Mouse (Mus musculus) ES-Bruce4 (cell line): ENCODE results near the gene Acp7. TPM values are rescaled to one million over a fixed set of nuclear protein-coding genes. Genes with fewer than 3 reads are reported as not detected.
A peak's percentile ranks its signal among the peaks of the same experiment; 100 is the strongest.
"Not testable (repeated sequence)": the region's sequence is repeated elsewhere in the genome, so short reads cannot be mapped to it uniquely, and the experiment has no call there.

Source experiments
- H3K27ac ChIP-seq: 2 replicates; pipeline ENCODE4 v1.5.1; 2012; ENCODE audit warnings: low read length, inconsistent platforms; ENCODE audit not compliant: insufficient read depth
- H3K27me3 ChIP-seq: 2 replicates; pipeline ENCODE4 v1.6.1; 2012; ENCODE audit warnings: mild to moderate bottlenecking, low read length, inconsistent platforms; ENCODE audit not compliant: control insufficient read depth, poor library complexity, insufficient read depth, severe bottlenecking
- H3K36me3 ChIP-seq: 2 replicates; pipeline ENCODE4 v1.6.1; 2012; ENCODE audit warnings: inconsistent platforms, mild to moderate bottlenecking, low read length, moderate library complexity; ENCODE audit not compliant: control insufficient read depth, poor library complexity, insufficient read depth, severe bottlenecking
- H3K4me1 ChIP-seq: one replicate; pipeline ENCODE4 v1.8.1; 2011; ENCODE audit warnings: low read length; ENCODE audit not compliant: control insufficient read depth, insufficient read depth
- H3K4me3 ChIP-seq: 2 replicates; pipeline ENCODE4 v1.5.1; 2011; ENCODE audit warnings: low read depth, mild to moderate bottlenecking, low read length
- H3K9ac ChIP-seq: 2 replicates; pipeline ENCODE4 v1.6.1; 2012; ENCODE audit warnings: low read depth, mild to moderate bottlenecking, inconsistent platforms; ENCODE audit not compliant: poor library complexity, severe bottlenecking
- H3K9me3 ChIP-seq: replicated peaks from 2 replicates; pipeline ENCODE4 v1.6.1; 2012; ENCODE audit warnings: mild to moderate bottlenecking, low read length, inconsistent platforms; ENCODE audit not compliant: control insufficient read depth, poor library complexity, insufficient read depth, severe bottlenecking
- CTCF ChIP-seq: IDR thresholded peaks from one replicate; pipeline ENCODE4 v1.8.1; 2011; ENCODE audit warnings: low read depth, low read length
- EP300 ChIP-seq: IDR thresholded peaks from 2 replicates; pipeline ENCODE4 v1.6.1; 2011; ENCODE audit warnings: low read depth, low read length; ENCODE audit not compliant: insufficient read depth
- POLR2A ChIP-seq: IDR thresholded peaks from one replicate; pipeline ENCODE4 v1.8.1; 2011; ENCODE audit warnings: low read length; ENCODE audit not compliant: insufficient read depth
- polyA plus RNA-seq: library from polyadenylated mRNA; stranded (reverse); fragments of >200 nt; gene quantifications from 2 replicates; pipeline ENCODE4 v1.2.4, GENCODE M21; 2011; ENCODE audit warnings: low read depth; ENCODE audit not compliant: missing spikeins, insufficient read depth, insufficient read length

Gene Acp7
- polyA plus RNA-seq, result 1.4 and 1.8 TPM in 2 replicates

DNA sequence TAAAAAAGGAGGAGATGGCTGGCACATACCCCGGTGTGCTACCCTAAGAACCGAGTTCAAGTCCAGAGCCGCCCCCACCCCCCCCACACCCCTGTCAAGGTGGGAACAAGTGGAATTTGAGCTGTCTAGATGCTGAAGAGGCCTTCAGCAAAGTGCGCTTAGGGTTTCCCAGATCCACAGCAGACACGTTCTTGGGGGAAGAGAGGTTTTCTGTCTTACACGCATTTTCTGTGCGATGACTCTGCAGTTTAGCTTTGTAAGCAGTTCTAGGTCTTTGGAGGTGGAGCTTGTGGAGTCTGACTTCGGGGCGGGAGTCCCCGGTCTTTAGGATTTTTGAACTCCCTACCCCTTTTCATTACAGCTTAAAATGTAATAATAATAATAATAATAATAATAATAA, at the start of gene Acp7:
Gene Acp7, minus strand, starts transcription at position 260 of the 400 bp plus-strand sequence.
- Histone ChIP-seq H3K4me3 (peak within 1 kb of the TSS; percentile 45), H3K9me3 (no peaks in the 10 kb centered on the region), H3K27ac (no peak within 1 kb of the TSS), H3K9ac (peak within 1 kb of the TSS; percentile 42; the same call in 1 of the 2 replicates), H3K36me3 (no peaks in the 10 kb centered on the region), H3K4me1 (no peaks in the 10 kb centered on the region), H3K27me3 (no peaks in the 10 kb centered on the region)
- TF ChIP-seq CTCF (no peak), POLR2A (no peak), EP300 (no peak)

DNA sequence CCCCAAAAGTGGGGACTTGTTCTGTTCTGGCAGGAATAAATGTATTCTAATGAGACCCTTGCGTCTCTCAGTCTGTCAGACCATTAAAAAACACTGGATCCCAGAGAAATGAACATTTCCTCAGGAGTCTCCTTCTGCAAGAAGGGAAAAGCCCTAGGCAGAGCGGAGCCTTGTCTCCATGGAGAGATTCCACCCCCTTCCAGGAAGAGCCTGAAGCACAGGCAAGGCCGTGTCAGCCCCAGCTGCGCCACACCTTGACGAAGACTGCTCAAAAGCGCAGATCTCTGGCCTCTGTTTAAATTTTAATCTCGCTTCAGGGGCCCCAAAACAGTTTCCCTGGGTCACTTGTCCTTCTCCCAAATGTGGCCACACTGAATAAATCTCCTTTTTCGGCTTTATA, 46.5 kb upstream of the Acp7 start:
- TF ChIP-seq POLR2A (no peak), EP300 (peak; percentile 86)
- peak overlapping the region; percentile 80 for H3K27ac ChIP-seq
- H3K9me3 ChIP-seq, result peaks cover under 1% of the 10 kb centered on the region; the same call in 1 of the 2 replicates
- H3K36me3 ChIP-seq, result no peaks in the 10 kb centered on the region
- H3K4me3 ChIP-seq, result no peak overlapping the region; the same call in 1 of the 2 replicates
- H3K27me3 ChIP-seq, result no peaks in the 10 kb centered on the region
- H3K4me1 ChIP-seq, result peaks cover 4% of the 10 kb centered on the region
- H3K9ac ChIP-seq, result peak overlapping the region; percentile 45; the same call in 1 of the 2 replicates

DNA sequence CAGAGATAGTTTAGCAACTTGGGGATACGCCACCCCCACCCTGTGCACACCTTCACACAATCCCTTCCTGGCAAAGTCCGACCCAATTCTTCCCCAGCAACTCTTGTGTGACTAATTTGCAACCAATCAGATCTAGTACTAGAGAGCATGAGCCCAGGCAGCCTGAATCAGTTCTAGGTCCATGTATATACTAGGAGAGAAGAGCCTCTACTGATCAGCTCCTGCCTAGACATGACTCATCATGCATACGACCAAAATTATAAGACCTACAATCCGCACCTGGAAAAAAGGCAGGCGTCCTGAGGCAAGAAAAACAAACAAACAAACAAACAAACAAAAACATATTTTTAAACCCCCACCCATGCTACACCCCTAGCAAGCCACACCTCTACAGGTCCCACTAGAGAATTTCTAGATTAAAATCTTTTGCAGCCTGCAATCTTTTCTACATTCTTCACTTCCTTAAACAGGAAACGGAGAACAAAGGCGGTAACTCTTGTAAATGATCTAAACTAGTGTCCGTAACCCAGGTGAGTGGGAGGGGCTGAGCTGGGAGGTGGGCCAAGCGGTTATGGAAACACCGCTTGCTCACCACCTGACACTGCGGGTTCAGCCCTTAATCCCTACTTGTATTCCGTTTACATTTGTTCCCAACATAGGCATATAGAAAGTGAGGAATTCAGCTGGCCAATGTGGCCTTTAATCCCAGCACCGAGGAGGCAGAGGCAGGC, 45.8 kb upstream of the Acp7 start:
- no peaks in the 10 kb centered on the region for H3K27me3 ChIP-seq
- peak overlapping the region; percentile 80 for H3K27ac ChIP-seq
- H3K4me3 ChIP-seq, result peak overlapping the region; percentile 7; the same call in 1 of the 2 replicates
- TF ChIP-seq POLR2A (no peak), CTCF (no peak), EP300 (peak; percentile 67; the same call in 1 of the 2 replicates)
- no peaks in the 10 kb centered on the region for H3K36me3 ChIP-seq
- 0 out of 2 replicates have a peak, but pooled peaks cover 2% of the 10 kb centered on the region for H3K9me3 ChIP-seq
- peak overlapping the region; percentile 10; the same call in 1 of the 2 replicates for H3K9ac ChIP-seq
- peaks cover 4% of the 10 kb centered on the region for H3K4me1 ChIP-seq

DNA sequence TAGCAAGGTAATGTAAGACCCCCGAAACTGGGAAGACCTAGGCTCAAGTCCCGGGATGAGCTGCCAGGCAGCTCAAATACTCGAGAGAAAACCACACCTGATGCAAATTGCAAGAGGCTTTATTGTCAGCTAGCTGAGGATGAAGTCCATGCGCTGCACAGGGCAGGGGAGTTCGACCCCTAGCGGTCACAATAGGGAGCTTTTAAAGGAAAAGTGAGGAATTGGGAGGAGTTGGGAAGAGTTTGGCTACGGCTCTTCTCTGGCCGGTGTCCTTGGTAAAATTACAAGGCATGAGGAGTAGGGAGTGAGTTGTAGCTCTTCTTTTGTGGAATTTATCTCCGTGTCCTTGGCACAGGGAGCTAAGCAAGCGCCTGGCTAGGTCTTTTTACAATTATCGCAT, 44.6 kb upstream of the Acp7 start:
- Histone ChIP-seq H3K9ac (peak overlapping the region; percentile 10; the same call in 1 of the 2 replicates), H3K27ac (peak overlapping the region; percentile 80), H3K36me3 (no peaks in the 10 kb centered on the region), H3K4me1 (peaks cover 4% of the 10 kb centered on the region), H3K9me3 (0 out of 2 replicates have a peak, but pooled peaks cover 2% of the 10 kb centered on the region), H3K4me3 (peak overlapping the region; percentile 39), H3K27me3 (no peaks in the 10 kb centered on the region)
- TF ChIP-seq CTCF, result peak; percentile 76
- TF ChIP-seq POLR2A, result no peak
- TF ChIP-seq EP300, result 0 out of 2 replicates have a peak, but pooled peaks have one; percentile 25

DNA sequence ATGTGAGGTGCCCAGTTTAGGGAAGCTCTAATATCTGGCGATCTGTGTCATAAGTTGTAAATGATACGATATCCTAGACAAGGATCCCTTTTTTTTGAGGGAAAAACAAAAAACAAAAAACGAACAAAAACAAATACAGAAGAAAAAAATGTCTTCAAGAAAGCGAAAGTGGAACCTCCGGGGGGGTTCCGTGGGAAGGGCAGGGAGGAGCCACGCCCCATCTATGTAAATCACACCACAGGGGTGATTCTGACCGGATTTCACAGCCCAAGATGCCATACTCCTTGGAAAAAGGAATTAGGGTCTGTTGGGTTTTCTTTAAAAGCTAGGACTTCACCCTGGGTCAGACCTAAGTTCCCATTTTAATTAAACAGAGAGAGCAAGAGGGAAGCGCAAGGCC, 43.9 kb upstream of the Acp7 start:
- no peak overlapping the region for H3K27ac ChIP-seq
- H3K9me3 ChIP-seq, result 0 out of 2 replicates have a peak, but pooled peaks cover 2% of the 10 kb centered on the region
- H3K4me3 ChIP-seq, result peak overlapping the region; percentile 39; the same call in 1 of the 2 replicates
- TF ChIP-seq EP300 (no peak), CTCF (no peak), POLR2A (no peak)
- peaks cover 4% of the 10 kb centered on the region for H3K4me1 ChIP-seq
- no peaks in the 10 kb centered on the region for H3K36me3 ChIP-seq
- H3K9ac ChIP-seq, result no peak overlapping the region
- H3K27me3 ChIP-seq, result no peaks in the 10 kb centered on the region

- H3K4me1 ChIP-seq, H3K9ac ChIP-seq, H3K36me3 ChIP-seq, H3K4me3 ChIP-seq, H3K9me3 ChIP-seq, H3K27ac ChIP-seq, H3K27me3 ChIP-seq: not testable (repeated sequence)
Measured at GRCm38 (mm10) chr7:28672786-28673185, 41.7 kb upstream of the Acp7 start.
